Mouse (Mus musculus) thymus, adult 2 months (tissue): ENCODE results near the gene 2700081O15Rik. TPM values are rescaled to one million over a fixed set of nuclear protein-coding genes. Genes with fewer than 3 reads are reported as not detected.

Experiments
- DNase-seq: peaks from one replicate; pipeline ENCODE4 v3.0.0; 2021
- H3K27ac ChIP-seq: fragments of 200-500 bp; 2 replicates; pipeline ENCODE4 v1.5.1; 2012; ENCODE audit warnings: low read length, control low read depth; ENCODE audit not compliant: control insufficient read depth, insufficient read depth
- H3K27me3 ChIP-seq: fragments of 200-500 bp; 2 replicates; pipeline ENCODE4 v1.6.1; 2012; ENCODE audit warnings: mild to moderate bottlenecking, low read length, moderate library complexity, mixed read lengths; ENCODE audit not compliant: control insufficient read depth, insufficient read depth
- H3K36me3 ChIP-seq: fragments of 200-500 bp; 2 replicates; pipeline ENCODE4 v1.6.1; 2012; ENCODE audit warnings: mild to moderate bottlenecking, low read length, moderate library complexity; ENCODE audit not compliant: control insufficient read depth, insufficient read depth
- H3K4me1 ChIP-seq: fragments of 200-500 bp; replicated peaks from 2 replicates; pipeline ENCODE4 v1.6.1; 2012; ENCODE audit warnings: low read length; ENCODE audit not compliant: control insufficient read depth, insufficient read depth
- H3K4me3 ChIP-seq: fragments of 200-500 bp; 2 replicates; pipeline ENCODE4 v1.5.1; 2012; ENCODE audit warnings: mild to moderate bottlenecking, low read length, control low read depth, moderate library complexity; ENCODE audit not compliant: control insufficient read depth, insufficient read depth
- CTCF ChIP-seq: fragments of 200-500 bp; IDR thresholded peaks from 2 replicates; pipeline ENCODE4 v1.5.1; 2012; ENCODE audit warnings: mild to moderate bottlenecking, control low read depth, low read length, moderate library complexity, borderline replicate concordance; ENCODE audit not compliant: control insufficient read depth, poor library complexity, insufficient read depth; ENCODE audit errors: extremely low read depth
- POLR2A ChIP-seq: fragments of 200-500 bp; IDR thresholded peaks from 2 replicates; pipeline ENCODE4 v1.6.1; 2012; ENCODE audit warnings: mild to moderate bottlenecking, low read length, control low read depth, moderate library complexity; ENCODE audit not compliant: control insufficient read depth, poor library complexity, insufficient read depth; ENCODE audit errors: extremely low read depth
- whole genome bisulfite sequencing: fragments of 180-500 bp; shearing (Covaris S2); methylation state at CpG from one replicate; pipeline ENCODE4 v1.1.7; 2018; 5-methylcytosine and 5-hydroxymethylcytosine counted together
- polyA plus RNA-seq: library from polyadenylated mRNA; depleted of rRNA; stranded (reverse); fragments of >200 nt; gene quantifications from 2 replicates; pipeline ENCODE4 v1.2.3, GENCODE M21; 2012

Gene 2700081O15Rik
- polyA plus RNA-seq, 1 experiment: 68.3 TPM

DNA sequence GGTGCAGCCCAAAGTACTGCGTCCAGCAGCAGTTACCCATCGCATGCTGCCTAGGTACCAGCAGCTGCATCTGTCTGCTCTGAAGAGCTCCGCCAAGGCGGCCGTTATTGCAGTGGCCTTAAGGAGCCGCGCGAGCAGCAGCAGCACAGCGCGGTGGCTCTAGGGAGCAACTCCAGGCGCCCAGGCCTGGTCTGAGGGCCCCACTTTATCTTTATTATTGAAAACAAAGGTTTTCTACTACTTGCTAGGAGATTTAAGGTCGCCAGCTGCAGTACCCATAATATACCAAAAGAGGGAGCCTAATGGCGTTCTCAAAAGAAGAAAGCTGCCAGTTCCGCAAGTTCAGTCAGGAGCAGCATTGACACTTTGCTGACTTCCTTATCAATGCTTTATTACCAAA is 24.1 kb downstream of the 2700081O15Rik start:
- Histone ChIP-seq H3K27ac (no peak overlapping the region), H3K4me1 (peaks cover 15% of the 10 kb centered on the region), H3K36me3 (no peaks in the 10 kb centered on the region), H3K27me3 (no peaks in the 10 kb centered on the region), H3K4me3 (no peak overlapping the region)
- TF ChIP-seq CTCF: peak; percentile 56; the same call in 1 of the 2 replicates
- no peak for TF ChIP-seq POLR2A
- DNase-seq: peak; percentile 62
- WGBS: 80% methylated on average over 14 of the region's 14 CpGs

DNA sequence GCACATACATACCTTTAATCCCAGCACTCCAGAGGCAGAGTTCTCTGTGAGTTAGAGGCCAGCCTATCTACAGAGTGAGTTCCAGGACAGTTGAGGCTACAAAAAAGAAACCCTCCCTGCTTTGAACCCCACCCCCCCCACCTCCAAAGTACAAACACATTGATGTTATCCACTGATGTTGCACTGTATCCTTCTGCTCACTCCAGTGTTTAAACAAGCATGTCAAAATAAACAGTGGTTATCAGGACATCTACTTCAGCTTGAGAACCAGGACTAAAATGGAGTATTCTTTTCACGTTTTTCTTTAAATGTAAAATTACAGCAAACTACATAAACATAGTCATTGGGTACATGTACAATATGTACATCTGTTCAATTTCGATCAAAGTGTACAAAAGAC is 27.7 kb downstream of the 2700081O15Rik start:
- Histone ChIP-seq H3K36me3 (no peaks in the 10 kb centered on the region; the same call in 1 of the 2 replicates), H3K27ac (peak overlapping the region; percentile 86; the same call in 1 of the 2 replicates), H3K27me3 (no peaks in the 10 kb centered on the region), H3K4me1 (peaks cover 19% of the 10 kb centered on the region), H3K4me3 (no peak overlapping the region)
- DNase-seq: no peak
- 71% methylated on average over 2 of the region's 2 CpGs for WGBS
- TF ChIP-seq CTCF: no peak
- TF ChIP-seq POLR2A: no peak

DNA sequence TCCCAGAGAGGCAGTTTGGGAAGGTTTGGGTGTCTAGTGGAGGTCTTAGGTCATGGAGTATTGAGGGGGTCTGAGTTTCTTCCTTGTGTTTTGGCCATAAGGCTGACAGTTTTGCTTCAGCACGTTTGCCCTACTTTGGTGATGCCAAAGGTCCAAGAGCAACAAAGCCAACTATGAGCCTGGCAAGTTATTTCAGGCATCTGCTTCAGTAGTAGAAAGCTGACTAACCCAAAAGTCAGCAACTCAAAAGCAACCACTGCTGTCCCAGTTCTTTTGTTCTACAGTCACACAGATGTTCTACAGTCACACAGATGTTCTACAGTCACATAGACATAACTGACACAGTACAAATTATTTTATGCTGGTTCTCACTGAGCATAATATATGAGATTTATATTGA is 28.2 kb downstream of the 2700081O15Rik start:
- H3K27me3 ChIP-seq: no peaks in the 10 kb centered on the region
- H3K4me3 ChIP-seq: no peak overlapping the region
- peak; percentile 22 for DNase-seq
- H3K4me1 ChIP-seq: peaks cover 19% of the 10 kb centered on the region
- no peaks in the 10 kb centered on the region; the same call in 1 of the 2 replicates for H3K36me3 ChIP-seq
- TF ChIP-seq POLR2A: no peak
- TF ChIP-seq CTCF: no peak
- H3K27ac ChIP-seq: peak overlapping the region; percentile 86
- 11% methylated on average over 1 of the region's 1 CpGs for WGBS

DNA sequence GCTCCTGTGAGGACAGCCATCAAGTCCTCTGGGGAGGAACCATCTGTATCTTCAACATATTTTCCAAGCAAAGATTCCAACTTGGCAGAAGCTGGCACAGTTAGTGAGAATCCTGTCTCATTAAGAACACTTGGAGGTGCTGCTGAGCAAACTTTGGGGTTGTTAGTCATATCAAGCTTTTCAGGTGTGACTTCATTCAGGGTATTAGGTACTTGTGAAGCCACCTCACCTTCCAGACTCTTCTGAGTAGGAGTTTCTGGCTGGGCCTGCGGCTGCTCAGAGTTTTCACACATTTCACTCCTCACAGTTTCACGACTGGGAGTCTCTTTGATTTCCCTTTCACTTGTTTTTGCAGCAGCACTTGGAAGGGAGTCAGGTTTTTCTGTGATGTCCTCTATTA is 39.4 kb downstream of the 2700081O15Rik start:
- Histone ChIP-seq H3K36me3 (peaks cover 18% of the 10 kb centered on the region), H3K27me3 (no peaks in the 10 kb centered on the region), H3K27ac (no peak overlapping the region), H3K4me3 (no peak overlapping the region), H3K4me1 (no peaks in the 10 kb centered on the region)
- TF ChIP-seq CTCF (no peak), POLR2A (no peak)
- WGBS: 83% methylated on average over 2 of the region's 2 CpGs
- no peak for DNase-seq

DNA sequence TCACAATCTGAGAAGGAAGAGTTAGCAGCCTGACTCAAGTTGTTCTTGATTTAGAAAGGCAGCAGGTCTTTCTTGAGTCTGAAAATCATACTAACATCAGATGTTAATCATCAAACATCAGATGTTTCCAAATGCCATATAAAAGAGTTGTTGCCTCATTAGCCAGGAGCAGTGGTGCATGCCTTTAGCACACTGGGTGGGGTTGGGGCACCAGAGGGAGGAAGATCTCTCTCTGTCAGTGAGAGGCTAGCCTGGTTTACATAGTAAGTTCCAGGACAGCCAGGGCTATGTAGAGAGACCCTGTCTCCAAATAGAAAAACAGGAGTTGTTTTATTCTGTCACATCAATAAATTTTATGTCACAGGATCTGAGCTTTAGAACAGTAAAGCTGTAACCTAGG is 41.5 kb downstream of the 2700081O15Rik start:
- TF ChIP-seq CTCF (no peak), POLR2A (no peak)
- no peak for DNase-seq
- peaks cover 18% of the 10 kb centered on the region for H3K36me3 ChIP-seq
- no peak overlapping the region for H3K4me3 ChIP-seq
- H3K27me3 ChIP-seq: no peaks in the 10 kb centered on the region
- no peak overlapping the region for H3K27ac ChIP-seq
- H3K4me1 ChIP-seq: no peaks in the 10 kb centered on the region

DNA sequence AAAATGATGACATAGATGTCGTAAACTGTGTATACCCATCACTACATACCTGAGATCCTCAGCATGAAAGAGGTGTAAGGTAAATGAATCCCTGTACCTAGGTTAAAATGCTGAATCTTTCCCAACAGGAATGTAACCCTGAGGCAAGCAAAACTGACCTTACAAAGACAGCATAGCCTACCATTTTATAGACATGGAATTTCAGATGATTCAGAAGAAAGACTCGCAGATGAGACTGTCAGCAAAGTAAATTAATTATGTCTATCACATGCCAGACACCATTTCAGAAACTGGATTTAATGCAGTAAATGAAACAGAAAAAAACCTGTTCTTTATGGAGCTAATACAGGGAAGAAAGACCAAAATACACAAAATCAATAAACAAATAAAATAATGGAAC is 41.9 kb downstream of the 2700081O15Rik start:
- TF ChIP-seq CTCF (no peak), POLR2A (no peak)
- no peak overlapping the region for H3K4me3 ChIP-seq
- H3K27ac ChIP-seq: no peak overlapping the region
- DNase-seq: no peak
- no peaks in the 10 kb centered on the region for H3K27me3 ChIP-seq
- no peaks in the 10 kb centered on the region for H3K4me1 ChIP-seq
- 97% methylated on average over 2 of the region's 2 CpGs for WGBS
- H3K36me3 ChIP-seq: peaks cover 18% of the 10 kb centered on the region

DNA sequence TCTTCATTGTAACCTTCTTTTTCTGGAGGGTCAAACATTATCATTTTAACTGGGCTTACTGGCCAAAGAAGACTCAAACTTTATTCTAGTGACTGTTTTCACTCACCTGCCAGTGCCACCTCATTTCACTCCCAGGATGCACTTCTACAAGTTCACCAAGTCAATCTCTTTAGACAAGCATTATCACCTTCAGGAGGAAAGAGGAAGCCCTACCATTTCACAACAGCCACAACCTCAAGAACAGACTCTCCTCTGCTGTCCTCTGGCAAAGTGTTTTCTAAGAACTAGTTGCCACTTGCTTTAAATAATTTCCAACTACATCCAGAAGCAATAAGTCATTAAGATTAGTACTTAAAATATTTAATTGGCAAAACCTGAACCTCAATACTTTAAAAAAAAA is 50.5 kb downstream of the 2700081O15Rik start:
- DNase-seq: no peak
- Histone ChIP-seq H3K4me1 (peaks cover 4% of the 10 kb centered on the region), H3K27ac (no peak overlapping the region), H3K4me3 (no peak overlapping the region), H3K36me3 (peaks cover 12% of the 10 kb centered on the region), H3K27me3 (no peaks in the 10 kb centered on the region)
- TF ChIP-seq CTCF (no peak), POLR2A (no peak)
